Mouse (Mus musculus): ENCODE measurements at regions not wholly inside any gene's neighbourhood (a gene's known extent, or its start where the extent isn't known, plus 50 kb on each side); places are given as distances from the start of the nearest gene placed in this dataset.

- no peak for DNase-seq (ENCODE audit: extremely low read depth, low read depth)
These were observed 100.6 kb upstream of the Rfx3 start for GRCm38 (mm10) chr19:28111263-28112180.

DNA sequence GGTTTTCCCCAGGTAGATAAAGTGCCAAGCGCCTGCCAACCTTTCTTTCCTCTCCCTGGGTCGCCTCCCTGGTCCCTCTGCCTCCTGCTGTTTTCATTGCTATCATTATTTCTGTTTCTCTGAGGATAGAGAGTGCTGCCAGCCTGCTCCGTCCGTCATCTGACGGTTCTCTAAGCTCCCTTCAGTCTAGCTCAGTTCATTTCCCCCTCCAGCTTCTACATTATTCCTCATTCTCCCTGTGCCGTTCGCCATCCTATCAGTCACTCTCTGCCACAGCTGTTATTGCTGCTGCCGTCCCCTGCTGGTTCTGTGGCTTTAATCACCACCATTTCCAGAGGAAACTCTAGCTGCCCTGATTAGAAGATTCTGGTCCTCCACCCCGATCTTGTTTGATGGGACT, 84.7 kb upstream of the Rfx3 start:
- no peak for DNase-seq (ENCODE audit: extremely low read depth, low read depth)

DNA sequence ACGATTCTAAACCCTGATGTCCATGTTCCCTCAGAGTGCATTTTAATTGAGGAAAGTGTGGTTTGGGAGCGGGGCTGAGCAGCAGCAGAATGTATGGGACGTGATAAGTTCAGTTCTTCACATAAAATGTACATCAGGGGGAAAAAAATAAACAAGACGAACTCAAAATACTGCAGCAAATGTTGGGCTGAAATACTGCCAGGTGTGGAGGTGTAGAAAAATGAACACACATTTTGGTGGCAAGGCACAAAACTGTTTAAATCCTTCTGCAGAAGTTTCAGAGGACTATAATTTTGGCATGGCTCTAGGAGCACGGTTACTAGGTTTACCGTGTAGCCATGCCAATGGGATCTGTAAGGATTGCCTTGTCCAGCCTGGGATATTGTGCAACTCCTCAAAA, 81.3 kb upstream of the Rfx3 start:
- DNase-seq (ENCODE audit: extremely low read depth, low read depth) = no peak

- DNase-seq (ENCODE audit: extremely low read depth, low read depth) = no peak
These were observed 76.9 kb upstream of the Rfx3 start for GRCm38 (mm10) chr19:28087607-28088546.

GRCm38 (mm10) chr19:28070386-28070785, 59.4 kb upstream of the Rfx3 start:
- no peak for DNase-seq (ENCODE audit: extremely low read depth, low read depth)
